Mouse (Mus musculus) lung, postnatal 0 days (tissue): ENCODE measurements at regions not wholly inside any gene's neighbourhood (a gene's known extent, or its start where the extent isn't known, plus 50 kb on each side); places are given as distances from the start of the nearest gene placed in this dataset.

Source experiments
- CTCF ChIP-seq: IDR thresholded peaks from 2 replicates; pipeline ENCODE4 v1.5.1; 2016; ENCODE audit warnings: antibody characterized with exemption, mild to moderate bottlenecking
- EP300 ChIP-seq: IDR thresholded peaks from 2 replicates; pipeline ENCODE4 v1.6.1; 2016; ENCODE audit warnings: antibody characterized with exemption, mild to moderate bottlenecking, control low read depth

- TF ChIP-seq CTCF, result no peak
- TF ChIP-seq EP300, result no peak
These were observed 431.3 kb upstream of the Tenm4 start for GRCm38 (mm10) chr7:95739779-95740178.
